Mouse (Mus musculus): ENCODE results near the gene Spef1. TPM values are rescaled to one million over a fixed set of nuclear protein-coding genes. Genes with fewer than 3 reads are reported as not detected.
A peak's percentile ranks its signal among the peaks of the same experiment; 100 is the strongest.

Gene Spef1
- total RNA-seq, 1 experiment from 2014 or later: 5.0 TPM

GRCm38 (mm10) chr2:131174700-131175099 lies 12.4 kb downstream of the Spef1 start:
- DNase-seq: peak; percentile 24

GRCm38 (mm10) chr2:131172322-131172721 lies 14.8 kb downstream of the Spef1 start:
- DNase-seq: no peak

GRCm38 (mm10) chr2:131171401-131172104 lies 15.5 kb downstream of the Spef1 start:
- DNase-seq: peak; percentile 78

- no peak for DNase-seq
Measured at GRCm38 (mm10) chr2:131170936-131171335, 16.1 kb downstream of the Spef1 start.

GRCm38 (mm10) chr2:131168914-131169313 lies 18.2 kb downstream of the Spef1 start:
- DNase-seq: no peak

- no peak for DNase-seq
Measured at GRCm38 (mm10) chr2:131167984-131168383, 19.1 kb downstream of the Spef1 start.

- no peak for DNase-seq
Measured at GRCm38 (mm10) chr2:131166172-131166571, 20.9 kb downstream of the Spef1 start.

- no peak for DNase-seq
Measured at GRCm38 (mm10) chr2:131163924-131164323, 23.2 kb downstream of the Spef1 start.

GRCm38 (mm10) chr2:131160671-131161111 lies 26.4 kb downstream of the Spef1 start:
- DNase-seq: no peak

GRCm38 (mm10) chr2:131159938-131160581 lies 27.0 kb downstream of the Spef1 start, which contains the start of gene 1700037H04Rik:
Gene 1700037H04Rik (minus strand): TSS chr2:131160081.
- peak; percentile 95 for DNase-seq

GRCm38 (mm10) chr2:131159491-131159910 lies 27.6 kb downstream of the Spef1 start:
- peak; percentile 40 for DNase-seq

GRCm38 (mm10) chr2:131156987-131157386 lies 30.1 kb downstream of the Spef1 start:
- no peak for DNase-seq

- no peak for DNase-seq
Measured at GRCm38 (mm10) chr2:131154036-131154435, 33.0 kb downstream of the Spef1 start.

GRCm38 (mm10) chr2:131152166-131152730 lies 34.8 kb downstream of the Spef1 start:
- DNase-seq: no peak

GRCm38 (mm10) chr2:131149254-131149578 lies 37.9 kb downstream of the Spef1 start:
- no peak for DNase-seq

GRCm38 (mm10) chr2:131148353-131149253 lies 38.5 kb downstream of the Spef1 start:
- no peak for DNase-seq

GRCm38 (mm10) chr2:131147043-131147365 lies 40.1 kb downstream of the Spef1 start:
- DNase-seq: no peak

- DNase-seq: no peak
Measured at GRCm38 (mm10) chr2:131146193-131147042, 40.7 kb downstream of the Spef1 start.

GRCm38 (mm10) chr2:131145536-131145935 lies 41.5 kb downstream of the Spef1 start:
- DNase-seq: no peak

GRCm38 (mm10) chr2:131145121-131145520 lies 42.0 kb downstream of the Spef1 start:
- no peak for DNase-seq

- no peak for DNase-seq
Measured at GRCm38 (mm10) chr2:131143007-131143780, 43.9 kb downstream of the Spef1 start.
